Mouse (Mus musculus) retina, embryonic 14.5 days (tissue): ENCODE data around the gene Defa30.
"Not testable (repeated sequence)": the region's sequence is repeated elsewhere in the genome, so short reads cannot be mapped to it uniquely, and the experiment has no call there.

Source experiments
- DNase-seq: peaks from one replicate; pipeline ENCODE4 v3.0.0-alpha.2; 2015; ENCODE audit warnings: low spot score

The Defa30 gene

DNA sequence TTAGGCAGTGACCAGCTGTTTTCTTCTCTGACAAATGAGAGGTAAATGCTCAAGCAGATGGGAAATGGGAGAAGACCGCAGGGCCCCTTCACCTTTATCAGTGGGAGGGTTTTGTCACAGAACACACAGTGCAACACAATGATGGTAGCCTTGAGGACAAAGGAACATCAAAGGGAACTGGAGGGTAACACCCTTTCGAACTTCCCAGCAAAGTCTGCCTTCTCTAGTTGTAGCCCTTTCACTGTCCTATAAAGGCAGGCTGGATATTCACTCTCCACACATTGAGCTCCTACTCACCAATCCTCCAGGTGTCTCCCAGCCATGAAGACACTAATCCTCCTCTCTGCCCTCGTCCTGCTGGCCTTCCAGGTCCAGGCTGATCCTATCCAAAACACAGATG, at the start of gene Defa30:
Defa30 (plus strand) TSS at position 301 of the 400 bp plus-strand sequence.
- not testable (repeated sequence) for DNase-seq

DNA sequence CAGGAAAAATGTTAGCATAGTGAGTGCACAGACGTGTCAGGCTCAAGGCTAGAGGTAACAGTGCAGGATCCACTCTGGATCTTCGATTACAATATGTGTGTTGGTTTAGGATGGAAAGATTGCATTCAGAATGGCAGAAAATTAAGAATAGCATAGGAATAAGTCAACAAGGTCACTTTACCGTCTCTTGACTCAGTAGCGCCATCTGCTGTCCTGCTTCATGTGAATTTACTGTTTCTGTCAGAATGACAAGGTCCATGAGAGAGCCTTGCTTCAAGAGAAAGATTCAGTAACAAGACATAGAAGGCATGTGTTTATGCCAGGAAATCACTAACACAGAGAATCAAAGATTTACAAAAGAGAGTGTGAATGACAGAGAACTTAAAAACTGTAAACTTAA, 41.3 kb upstream of the Defa30 start:
- DNase-seq, result peak; percentile 33

DNA sequence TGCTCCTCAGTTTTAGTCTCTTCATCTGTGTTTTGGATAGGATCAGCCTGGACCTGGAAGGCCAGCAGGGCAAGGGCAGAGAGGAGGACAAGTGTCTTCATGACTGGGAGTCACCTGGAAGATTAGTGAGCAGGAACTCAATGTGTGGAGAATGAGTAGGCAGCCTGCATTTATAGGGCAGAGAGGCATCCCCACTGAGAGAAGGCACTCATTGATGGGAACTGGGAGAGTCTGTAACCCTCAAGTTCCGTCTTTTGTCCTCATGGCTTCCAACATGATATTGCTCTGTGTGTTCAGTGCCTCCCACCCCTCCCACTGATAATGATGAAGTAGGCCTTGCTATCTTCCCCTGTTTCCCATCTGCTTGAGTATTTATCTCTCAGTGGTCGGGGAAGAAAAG, 38.5 kb upstream of the Defa30 start, which contains the start of gene Gm14851:
Gm14851 (minus strand) TSS at position 101 of the 400 bp plus-strand sequence.
- DNase-seq, result not testable (repeated sequence)

DNA sequence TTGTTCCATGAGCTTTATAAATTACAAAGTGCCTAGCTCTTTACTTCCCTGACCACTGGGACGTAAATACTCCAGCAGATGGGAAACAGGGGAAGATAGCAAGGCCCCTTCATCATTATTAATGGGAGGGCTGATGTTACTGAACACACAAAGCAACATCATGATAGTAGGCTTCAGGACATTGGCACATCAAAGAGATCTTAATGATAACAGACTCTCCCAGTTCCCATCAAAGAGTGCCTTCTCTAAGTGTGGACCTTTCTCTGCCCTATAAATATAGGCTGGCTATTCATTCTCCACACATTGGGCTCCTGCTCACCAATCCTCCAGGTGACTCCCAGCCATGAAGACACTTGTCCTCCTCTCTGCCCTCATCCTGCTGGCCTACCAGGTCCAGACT, 27.5 kb downstream of the Defa30 start, which contains the start of gene Defa22:
Defa22 (plus strand) TSS at position 301 of the 400 bp plus-strand sequence.
- not testable (repeated sequence) for DNase-seq
